Mouse (Mus musculus) heart, postnatal 0 days (tissue): ENCODE data around the gene Zbtb8b.

Experiments used
- CTCF ChIP-seq: IDR thresholded peaks from 2 replicates; pipeline ENCODE4 v1.5.1; 2016; ENCODE audit warnings: antibody characterized with exemption, control low read depth, low read depth
- EP300 ChIP-seq: IDR thresholded peaks from 2 replicates; pipeline ENCODE4 v1.6.1; 2016; ENCODE audit warnings: antibody characterized with exemption, low read depth

GRCm38 (mm10) chr4:129460827-129461182 lies 20.2 kb upstream of the Zbtb8b start:
- TF ChIP-seq CTCF (no peak), EP300 (no peak)
